Mouse (Mus musculus) heart, embryonic 10.5 days (tissue): Measurements from ENCODE around the gene E2f3. TPM values are rescaled to one million over a fixed set of nuclear protein-coding genes. Genes with fewer than 3 reads are reported as not detected.

Experiments used
- DNase-seq: peaks from one replicate; pipeline ENCODE4 v3.0.0-alpha.2; 2017; ENCODE audit warnings: low spot score
- H3K27ac ChIP-seq: fragments of 300-500 bp; sonication (generic); 2 replicates; pipeline ENCODE4 v1.5.1; 2016; ENCODE audit warnings: mild to moderate bottlenecking
- H3K27me3 ChIP-seq: fragments of 300-500 bp; sonication (generic); 2 replicates; pipeline ENCODE4 v1.6.1; 2016; ENCODE audit warnings: mild to moderate bottlenecking; ENCODE audit not compliant: poor library complexity, insufficient read depth, severe bottlenecking
- H3K36me3 ChIP-seq: fragments of 300-500 bp; sonication (generic); 2 replicates; pipeline ENCODE4 v1.6.1; 2016; ENCODE audit warnings: mild to moderate bottlenecking, moderate library complexity
- H3K4me1 ChIP-seq: fragments of 300-500 bp; sonication (generic); 2 replicates; pipeline ENCODE4 v1.6.1; 2016; ENCODE audit warnings: mild to moderate bottlenecking
- H3K4me3 ChIP-seq: fragments of 300-500 bp; sonication (generic); 2 replicates; pipeline ENCODE4 v1.5.1; 2016; ENCODE audit warnings: mild to moderate bottlenecking, moderate library complexity
- H3K9me3 ChIP-seq: fragments of 300-500 bp; sonication (generic); 2 replicates; pipeline ENCODE4 v1.6.1; 2016; ENCODE audit warnings: mild to moderate bottlenecking, moderate library complexity
- WGBS: fragments of 180-500 bp; shearing (Covaris S2); methylation state at CpG from one replicate; pipeline ENCODE4 v1.1.7; 2016; 5-methylcytosine and 5-hydroxymethylcytosine counted together
- polyA plus RNA-seq: library from polyadenylated mRNA; unstranded; fragments of >200 nt; fragmentation: Nextera tagmentation; extraction: Ambion mirVana; gene quantifications from 2 replicates; pipeline ENCODE4 v1.2.1, GENCODE M21; 2016

The E2f3 gene
- polyA plus RNA-seq, 1 experiment from 2014 or later = 15.6 TPM

DNA sequence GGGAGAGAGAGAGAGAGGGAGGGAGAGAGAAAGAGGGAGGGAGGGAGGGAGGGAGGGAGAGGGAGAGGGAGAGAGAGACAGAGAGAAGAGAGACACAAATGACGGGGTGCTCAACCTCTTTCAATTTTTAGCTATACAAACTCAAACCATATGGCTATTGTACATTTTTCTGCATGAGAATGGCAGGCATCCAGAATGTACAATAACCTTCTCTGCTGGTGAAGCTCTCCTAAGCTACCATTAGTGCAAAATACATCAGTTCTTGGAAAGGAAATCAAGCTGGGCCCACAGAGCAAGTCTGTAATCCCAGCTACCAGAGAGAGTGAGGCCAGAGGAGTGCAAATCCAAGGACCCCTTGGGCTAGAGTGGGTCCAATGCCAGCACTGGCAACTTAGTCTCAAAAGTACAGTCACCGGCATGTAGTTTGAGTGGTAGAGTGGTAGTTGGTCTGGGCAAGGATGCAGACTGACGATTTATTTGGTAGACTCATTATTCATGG lies 42.3 kb downstream of the E2f3 start:
- Histone ChIP-seq H3K4me3 (no peak overlapping the region), H3K4me1 (peaks cover 28% of the 10 kb centered on the region), H3K9me3 (no peaks in the 10 kb centered on the region), H3K36me3 (peaks cover 41% of the 10 kb centered on the region), H3K27ac (no peak overlapping the region), H3K27me3 (no peaks in the 10 kb centered on the region)
- no peak for DNase-seq
- WGBS = 91% methylated on average over 3 of the region's 3 CpGs

DNA sequence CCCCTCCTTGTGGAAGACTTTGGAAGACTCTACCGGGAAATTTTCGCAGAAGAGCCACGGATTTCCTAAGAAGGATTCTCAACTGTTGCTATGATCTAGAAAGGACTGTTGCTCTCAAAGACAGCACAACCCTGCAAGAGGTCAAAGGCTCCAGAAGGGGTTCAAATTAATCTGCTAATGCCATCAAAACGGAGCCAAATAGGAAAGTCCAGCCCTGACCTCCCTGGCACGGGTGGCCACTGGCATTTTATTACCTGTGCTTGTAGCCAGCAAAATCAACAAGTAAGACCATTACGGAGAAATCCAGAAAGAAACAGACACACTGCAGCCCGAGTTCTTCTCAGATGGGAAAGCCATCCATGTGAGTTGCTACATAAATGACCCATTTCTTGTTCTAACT lies 45.8 kb downstream of the E2f3 start:
- Histone ChIP-seq H3K4me1 (peaks cover 15% of the 10 kb centered on the region; the same call in 1 of the 2 replicates), H3K27me3 (no peaks in the 10 kb centered on the region), H3K36me3 (peaks cover 56% of the 10 kb centered on the region), H3K9me3 (no peaks in the 10 kb centered on the region), H3K27ac (no peak overlapping the region), H3K4me3 (no peak overlapping the region)
- no peak for DNase-seq
- WGBS = 90% methylated on average over 7 of the region's 7 CpGs

GRCm38 (mm10) chr13:29939399-29939798 lies 46.5 kb downstream of the E2f3 start:
- Histone ChIP-seq H3K4me3 (no peak overlapping the region), H3K36me3 (peaks cover 56% of the 10 kb centered on the region), H3K27ac (no peak overlapping the region), H3K9me3 (no peaks in the 10 kb centered on the region), H3K4me1 (peaks cover 15% of the 10 kb centered on the region; the same call in 1 of the 2 replicates), H3K27me3 (no peaks in the 10 kb centered on the region)
- 90% methylated on average over 4 of the region's 4 CpGs for WGBS
- no peak for DNase-seq

- peaks cover 15% of the 10 kb centered on the region; the same call in 1 of the 2 replicates for H3K4me1 ChIP-seq
- H3K4me3 ChIP-seq = no peak overlapping the region
- no peaks in the 10 kb centered on the region for H3K27me3 ChIP-seq
- DNase-seq = no peak
- H3K9me3 ChIP-seq = no peaks in the 10 kb centered on the region
- no peak overlapping the region for H3K27ac ChIP-seq
- WGBS = 76% methylated on average over 6 of the region's 6 CpGs
- peaks cover 57% of the 10 kb centered on the region for H3K36me3 ChIP-seq
Observed at GRCm38 (mm10) chr13:29938776-29939175, 47.1 kb downstream of the E2f3 start.

DNA sequence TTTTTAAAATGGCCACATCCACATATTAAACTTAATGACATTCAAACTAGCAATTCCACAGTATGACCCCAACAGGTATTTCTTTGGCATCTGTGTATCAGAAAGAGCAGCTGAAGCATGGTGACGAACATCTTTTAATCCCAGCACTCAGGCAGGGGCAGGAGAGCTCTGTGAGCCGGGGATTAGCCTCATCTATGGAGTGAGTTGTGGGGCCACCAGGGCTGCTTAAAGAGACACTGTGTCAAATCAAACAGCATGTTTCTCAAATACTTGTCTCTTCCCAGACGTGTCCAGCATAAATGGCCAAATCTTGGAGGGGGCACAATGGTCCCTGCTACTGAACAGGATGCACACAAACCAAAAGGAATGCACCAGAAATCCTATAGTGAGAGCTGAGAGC lies 59.7 kb downstream of the E2f3 start:
- 68% methylated on average over 3 of the region's 3 CpGs for WGBS
- no peak overlapping the region for H3K27ac ChIP-seq
- no peaks in the 10 kb centered on the region for H3K4me1 ChIP-seq

DNA sequence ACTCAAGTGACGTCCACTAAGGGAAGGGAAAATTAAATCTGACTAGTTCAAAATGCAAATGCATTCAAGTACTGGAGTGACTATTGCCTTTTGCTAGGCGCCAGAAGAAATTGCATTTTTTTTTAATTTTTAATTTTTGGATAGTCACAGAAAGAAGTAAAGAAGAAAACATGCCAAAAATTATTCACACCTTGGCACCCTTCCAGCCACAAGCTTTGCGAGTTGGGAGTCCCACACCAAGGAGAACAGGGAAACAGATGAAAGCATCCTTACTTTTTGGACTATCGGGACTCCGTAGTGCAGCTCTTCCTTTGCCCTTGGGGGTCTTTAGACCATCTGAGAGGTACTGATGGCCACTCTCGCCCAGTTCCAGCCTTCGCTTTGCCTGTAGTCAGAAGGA lies 66.0 kb downstream of the E2f3 start:
- no peaks in the 10 kb centered on the region for H3K9me3 ChIP-seq
- H3K4me3 ChIP-seq = no peak overlapping the region
- DNase-seq = no peak
- 91% methylated on average over 7 of the region's 7 CpGs for WGBS
- H3K27ac ChIP-seq = no peak overlapping the region
- H3K36me3 ChIP-seq = peaks cover 56% of the 10 kb centered on the region
- no peaks in the 10 kb centered on the region for H3K27me3 ChIP-seq
- no peaks in the 10 kb centered on the region for H3K4me1 ChIP-seq

More for the DNA sequence above, 59.7 kb downstream of the E2f3 start:
- Histone ChIP-seq H3K9me3 (no peaks in the 10 kb centered on the region), H3K36me3 (peaks cover 16% of the 10 kb centered on the region), H3K4me3 (no peak overlapping the region), H3K27me3 (no peaks in the 10 kb centered on the region)
- no peak for DNase-seq

GRCm38 (mm10) chr13:29916561-29916960 lies 69.3 kb downstream of the E2f3 start:
- DNase-seq = no peak
- Histone ChIP-seq H3K27ac (no peak overlapping the region), H3K36me3 (peaks cover 82% of the 10 kb centered on the region), H3K4me1 (no peaks in the 10 kb centered on the region), H3K9me3 (no peaks in the 10 kb centered on the region), H3K27me3 (no peaks in the 10 kb centered on the region), H3K4me3 (no peak overlapping the region)
- 70% methylated on average over 1 of the region's 1 CpGs for WGBS

DNA sequence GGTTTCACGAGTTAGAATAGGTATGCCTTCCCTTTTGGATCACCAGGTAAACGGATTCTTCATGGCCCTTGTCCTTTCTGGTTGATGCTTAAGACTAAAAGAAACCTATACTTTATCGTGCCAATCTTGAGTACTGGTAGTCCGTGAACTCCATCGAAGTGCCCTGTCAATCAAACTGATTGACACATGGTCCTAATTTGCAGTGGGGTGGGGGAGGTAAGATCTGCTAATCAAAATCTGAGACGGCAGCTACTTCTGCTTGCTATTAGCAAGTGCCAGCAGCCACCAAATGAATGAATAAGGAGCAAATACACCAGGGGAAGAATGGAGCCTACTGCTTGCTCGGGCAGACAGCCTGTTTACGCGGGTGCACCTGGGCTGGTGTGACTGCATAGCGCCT lies 72.3 kb downstream of the E2f3 start:
- Histone ChIP-seq H3K36me3 (peaks cover 95% of the 10 kb centered on the region), H3K9me3 (no peaks in the 10 kb centered on the region), H3K27me3 (no peaks in the 10 kb centered on the region), H3K4me3 (no peak overlapping the region), H3K27ac (no peak overlapping the region), H3K4me1 (no peaks in the 10 kb centered on the region)
- WGBS = 87% methylated on average over 10 of the region's 10 CpGs
- DNase-seq = no peak

GRCm38 (mm10) chr13:29913061-29913460 lies 72.8 kb downstream of the E2f3 start:
- H3K4me1 ChIP-seq = no peaks in the 10 kb centered on the region
- H3K27me3 ChIP-seq = no peaks in the 10 kb centered on the region
- 90% methylated on average over 10 of the region's 10 CpGs for WGBS
- H3K36me3 ChIP-seq = peaks cover 95% of the 10 kb centered on the region
- H3K27ac ChIP-seq = no peak overlapping the region
- no peak overlapping the region for H3K4me3 ChIP-seq
- no peaks in the 10 kb centered on the region for H3K9me3 ChIP-seq
- no peak for DNase-seq

- WGBS = 95% methylated on average over 8 of the region's 8 CpGs
- DNase-seq = no peak
- Histone ChIP-seq H3K27ac (no peak overlapping the region), H3K4me1 (no peaks in the 10 kb centered on the region), H3K36me3 (peaks cover 95% of the 10 kb centered on the region), H3K4me3 (no peak overlapping the region), H3K9me3 (no peaks in the 10 kb centered on the region), H3K27me3 (no peaks in the 10 kb centered on the region)
Observed at GRCm38 (mm10) chr13:29912251-29912650, 73.6 kb downstream of the E2f3 start.

DNA sequence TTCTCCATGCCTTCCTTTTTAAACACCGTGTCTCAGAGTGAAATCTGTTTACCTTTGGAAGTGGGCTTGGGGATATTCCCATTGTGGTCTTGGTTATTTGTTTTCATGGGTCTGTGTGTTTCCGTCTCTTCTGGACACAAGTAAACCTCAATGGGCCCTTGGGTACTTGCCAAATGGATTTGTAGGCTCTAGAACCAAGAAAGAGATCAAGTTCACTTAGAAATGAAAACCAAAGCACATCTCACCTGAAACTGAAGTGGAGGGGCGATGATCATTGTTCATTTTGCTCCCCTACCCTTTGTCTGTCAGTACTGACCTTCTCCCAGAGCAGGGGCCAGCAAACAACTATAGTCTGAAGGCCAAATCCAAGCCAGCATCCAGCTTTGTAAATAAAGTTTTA lies 74.7 kb downstream of the E2f3 start:
- H3K4me3 ChIP-seq = no peak overlapping the region
- H3K27ac ChIP-seq = no peak overlapping the region
- H3K9me3 ChIP-seq = no peaks in the 10 kb centered on the region
- H3K36me3 ChIP-seq = peaks cover 98% of the 10 kb centered on the region
- no peak for DNase-seq
- no peaks in the 10 kb centered on the region for H3K27me3 ChIP-seq
- H3K4me1 ChIP-seq = no peaks in the 10 kb centered on the region
- WGBS = 95% methylated on average over 3 of the region's 3 CpGs

DNA sequence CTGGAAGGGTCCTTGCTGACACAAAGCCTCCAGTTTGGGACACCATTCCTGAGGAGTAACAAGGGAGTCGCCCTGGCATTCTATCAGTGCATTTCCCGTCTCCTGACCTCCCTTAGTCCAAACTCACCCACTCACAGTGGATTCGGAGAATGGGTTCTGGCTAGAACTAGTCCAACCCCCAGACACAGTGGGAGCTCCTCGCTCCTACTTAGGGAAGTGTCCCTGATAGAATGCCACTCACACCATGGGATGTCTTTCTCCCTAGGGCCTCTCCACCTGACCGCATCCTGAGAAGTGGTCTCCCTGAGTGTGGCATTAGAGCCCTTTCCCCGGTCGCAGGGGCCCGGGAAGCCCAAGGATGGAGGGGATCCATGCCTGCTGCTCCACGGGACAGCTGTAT lies 77.4 kb downstream of the E2f3 start:
- WGBS = 95% methylated on average over 9 of the region's 9 CpGs
- H3K4me1 ChIP-seq = no peaks in the 10 kb centered on the region
- no peaks in the 10 kb centered on the region for H3K27me3 ChIP-seq
- H3K36me3 ChIP-seq = peaks cover 95% of the 10 kb centered on the region
- DNase-seq = no peak
- no peak overlapping the region for H3K27ac ChIP-seq
- H3K4me3 ChIP-seq = no peak overlapping the region
- 0 out of 2 replicates have a peak, but pooled peaks cover 4% of the 10 kb centered on the region for H3K9me3 ChIP-seq

- no peaks in the 10 kb centered on the region for H3K4me1 ChIP-seq
- H3K36me3 ChIP-seq = peaks cover 90% of the 10 kb centered on the region
- H3K27ac ChIP-seq = no peak overlapping the region
- 0 out of 2 replicates have a peak, but pooled peaks cover 4% of the 10 kb centered on the region for H3K9me3 ChIP-seq
- WGBS = 93% methylated on average over 9 of the region's 9 CpGs
- H3K4me3 ChIP-seq = no peak overlapping the region
- no peaks in the 10 kb centered on the region for H3K27me3 ChIP-seq
- no peak for DNase-seq
Observed at GRCm38 (mm10) chr13:29907995-29908394, 77.9 kb downstream of the E2f3 start.

DNA sequence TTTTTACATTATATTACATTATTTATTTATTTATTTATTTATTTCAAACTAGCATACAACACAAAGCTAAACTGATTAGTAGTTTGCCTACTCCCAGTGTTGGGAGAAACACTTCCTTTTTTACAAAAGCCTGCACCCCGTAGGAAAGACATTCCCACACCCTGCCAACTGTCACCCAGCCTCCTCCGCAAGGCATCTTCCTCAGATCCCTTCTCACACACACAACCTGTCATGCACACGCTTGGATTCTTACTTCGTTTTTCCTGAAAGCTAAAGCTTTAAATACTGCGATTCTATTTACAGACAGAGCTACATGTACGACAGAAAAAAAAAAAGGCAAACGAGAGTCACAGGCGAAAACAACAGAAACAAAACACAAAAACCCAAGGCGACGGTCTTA lies 79.1 kb downstream of the E2f3 start:
- WGBS = 94% methylated on average over 10 of the region's 10 CpGs
- H3K4me3 ChIP-seq = no peak overlapping the region
- no peak overlapping the region for H3K27ac ChIP-seq
- H3K4me1 ChIP-seq = no peaks in the 10 kb centered on the region
- H3K36me3 ChIP-seq = peaks cover 80% of the 10 kb centered on the region
- DNase-seq = no peak
- no peaks in the 10 kb centered on the region for H3K27me3 ChIP-seq
- H3K9me3 ChIP-seq = 0 out of 2 replicates have a peak, but pooled peaks cover 4% of the 10 kb centered on the region
